Mouse (Mus musculus): Measurements from ENCODE around the gene Dpm1.
A peak's percentile ranks its signal among the peaks of the same experiment; 100 is the strongest.

Gene Dpm1

GRCm38 (mm10) chr2:168229116-168230025 is 1.0 kb downstream of the Dpm1 start:
- DNase-seq (ENCODE audit: low spot score in 2 of 2): peak; percentile 7 to 9

- no peak for DNase-seq (ENCODE audit: low spot score in 2 of 2)
These were observed 7.1 kb downstream of the Dpm1 start for GRCm38 (mm10) chr2:168223326-168223725.

- no peak for DNase-seq (ENCODE audit: low spot score in 2 of 2)
These were observed 16.5 kb downstream of the Dpm1 start for GRCm38 (mm10) chr2:168213788-168214397.

- peak in 1 of 2 experiments; percentile 4 for DNase-seq (ENCODE audit: low spot score in 2 of 2)
These were observed 22.5 kb downstream of the Dpm1 start for GRCm38 (mm10) chr2:168207883-168208282.

- DNase-seq (ENCODE audit: low spot score in 2 of 2): peak; percentile 97 to 98
These were observed 23.4 kb downstream of the Dpm1 start, which contains the start of gene Adnp for GRCm38 (mm10) chr2:168206725-168207644. Gene Adnp (minus strand): TSS chr2:168207112.

- DNase-seq (ENCODE audit: low spot score in 2 of 2): peak; percentile 30 to 38
These were observed 24.4 kb downstream of the Dpm1 start for GRCm38 (mm10) chr2:168205681-168206631.

GRCm38 (mm10) chr2:168205265-168205664 is 25.1 kb downstream of the Dpm1 start:
- DNase-seq (ENCODE audit: low spot score in 2 of 2): peak; percentile 85 to 95

- DNase-seq (ENCODE audit: low spot score in 2 of 2): no peak
These were observed 25.9 kb downstream of the Dpm1 start for GRCm38 (mm10) chr2:168204476-168204999.

GRCm38 (mm10) chr2:168200014-168200691 is 30.2 kb downstream of the Dpm1 start:
- DNase-seq (ENCODE audit: low spot score in 2 of 2): no peak

- DNase-seq (ENCODE audit: low spot score in 2 of 2): no peak
These were observed 30.9 kb downstream of the Dpm1 start for GRCm38 (mm10) chr2:168199476-168199875.

- DNase-seq (ENCODE audit: low spot score in 2 of 2): no peak
These were observed 32.0 kb downstream of the Dpm1 start for GRCm38 (mm10) chr2:168198421-168198820.

GRCm38 (mm10) chr2:168195721-168196120 is 34.7 kb downstream of the Dpm1 start:
- no peak for DNase-seq (ENCODE audit: low spot score in 2 of 2)

GRCm38 (mm10) chr2:168193685-168194084 is 36.7 kb downstream of the Dpm1 start:
- DNase-seq (ENCODE audit: low spot score in 2 of 2): no peak

- DNase-seq (ENCODE audit: low spot score in 2 of 2): no peak
These were observed 38.5 kb downstream of the Dpm1 start for GRCm38 (mm10) chr2:168191856-168192255.

- no peak for DNase-seq (ENCODE audit: low spot score in 2 of 2)
These were observed 54.4 kb downstream of the Dpm1 start for GRCm38 (mm10) chr2:168175946-168176345.

GRCm38 (mm10) chr2:168170167-168170685 is 60.2 kb downstream of the Dpm1 start:
- DNase-seq (ENCODE audit: low spot score in 2 of 2): peak in 1 of 2 experiments; percentile 17

GRCm38 (mm10) chr2:168169800-168170113 is 60.6 kb downstream of the Dpm1 start:
- no peak for DNase-seq (ENCODE audit: low spot score in 2 of 2)

GRCm38 (mm10) chr2:168168892-168169799 is 61.2 kb downstream of the Dpm1 start:
- no peak for DNase-seq (ENCODE audit: low spot score in 2 of 2)

- no peak for DNase-seq (ENCODE audit: low spot score in 2 of 2)
These were observed 62.6 kb downstream of the Dpm1 start for GRCm38 (mm10) chr2:168167781-168168180.

All from thymus, postnatal 10 days (tissue).